In the genomic region with DNA sequence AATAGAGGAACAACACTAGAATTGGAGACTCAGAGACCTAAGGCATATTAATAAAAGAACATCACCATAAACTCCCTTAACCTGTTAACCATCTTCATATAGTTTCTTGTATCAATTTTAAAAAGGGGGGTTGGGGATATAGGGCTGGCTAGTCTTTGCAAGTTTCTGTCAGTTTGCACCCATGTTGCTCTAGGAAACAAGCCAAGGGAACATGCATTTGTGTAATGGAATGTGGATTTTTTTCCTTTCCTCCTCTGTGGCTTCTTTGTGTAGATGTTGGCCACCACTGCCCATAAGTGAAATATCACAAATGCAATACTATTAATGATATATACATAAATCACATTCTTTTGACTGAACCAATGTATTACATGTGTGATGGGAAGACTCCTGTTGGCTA, we compare ENCODE assay signal across 26 mouse cellular contexts.
"Had no signal": no experiment of that assay in that cellular context is flagged by ENCODE, and none has a peak within 500 bp of the region (broad histone marks: within the 10 kb centered on the region; RNA-seq: fewer than 3 reads in every experiment).

No protein-coding gene starts in this region.

- H3K27ac ChIP-seq: heart, embryonic 13.5 days; heart, embryonic 15.5 days; hindbrain, embryonic 13.5 days; hindbrain, embryonic 15.5 days; hindbrain, postnatal 0 days; layer of hippocampus, adult 2 months; left cerebral cortex, adult 2 months; limb, embryonic 13.5 days; liver, embryonic 13.5 days; liver, embryonic 15.5 days had no signal

- H3K4me1 ChIP-seq: heart, embryonic 13.5 days; heart, embryonic 15.5 days; hindbrain, embryonic 13.5 days; hindbrain, embryonic 15.5 days; liver, embryonic 13.5 days; liver, embryonic 15.5 days had no signal

- H3K36me3 ChIP-seq: heart, embryonic 13.5 days; heart, embryonic 15.5 days; hindbrain, embryonic 13.5 days; hindbrain, embryonic 15.5 days; limb, embryonic 13.5 days; liver, embryonic 13.5 days; liver, embryonic 15.5 days had no signal

- H3K9me3 ChIP-seq: heart, embryonic 13.5 days; heart, embryonic 15.5 days; hindbrain, embryonic 13.5 days; hindbrain, embryonic 15.5 days; limb, embryonic 13.5 days; liver, embryonic 13.5 days; liver, embryonic 15.5 days had no signal

- H3K9ac ChIP-seq: heart, embryonic 13.5 days; heart, embryonic 15.5 days; hindbrain, embryonic 13.5 days; hindbrain, embryonic 15.5 days; limb, embryonic 13.5 days; liver, embryonic 13.5 days; liver, embryonic 15.5 days had no signal

- ATAC-seq: hindbrain, postnatal 0 days; intestine, embryonic 16.5 days had no signal

- H3K4me2 ChIP-seq: heart, embryonic 11.5 days; heart, embryonic 13.5 days; heart, embryonic 15.5 days; hindbrain, embryonic 13.5 days; hindbrain, embryonic 15.5 days; limb, embryonic 13.5 days; liver, embryonic 11.5 days; liver, embryonic 13.5 days; liver, embryonic 15.5 days had no signal

- DNase-seq: gastrocnemius, postnatal 14 days; gastrocnemius, postnatal 36 days; heart, adult 18-20 months; heart, postnatal 14 days; heart, postnatal 36 days; kidney, adult 11 months; kidney, adult 2 months; kidney, adult 9 months; kidney, postnatal 10 days; kidney, postnatal 25 days; kidney, postnatal 4 days; liver; liver, embryonic 13.5 days; lung, adult 18-20 months had no signal

- H3K27me3 ChIP-seq: heart, embryonic 13.5 days; heart, embryonic 15.5 days; hindbrain, embryonic 13.5 days; hindbrain, embryonic 15.5 days; limb, embryonic 13.5 days; liver, embryonic 13.5 days; liver, embryonic 15.5 days had no signal

- H3K4me3 ChIP-seq: heart, embryonic 13.5 days; heart, embryonic 15.5 days; hindbrain, embryonic 13.5 days; hindbrain, embryonic 15.5 days; layer of hippocampus, adult 2 months; left cerebral cortex, adult 2 months; limb, embryonic 13.5 days; liver, embryonic 13.5 days; liver, embryonic 15.5 days had no signal
